Mouse (Mus musculus) layer of hippocampus, postnatal 36 days (tissue): ENCODE results near the gene Pard3b. TPM values are rescaled to one million over a fixed set of nuclear protein-coding genes. Genes with fewer than 3 reads are reported as not detected.
A peak's percentile ranks its signal among the peaks of the same experiment; 100 is the strongest.

Source experiments
- DNase-seq, 2 experiments: peaks; one replicate each; pipeline ENCODE4 v3.0.0; 2022
- total RNA-seq, 2 experiments: library from RNA; stranded (reverse); gene quantifications; 2 replicates each; pipeline ENCODE4 v1.2.3; 2021

Gene Pard3b
- total RNA-seq, 2 experiments from 2014 or later, result 5.7 to 6.1 TPM

- DNase-seq, result no peak
Measured at GRCm38 (mm10) chr1:62646812-62647211, 1008.2 kb downstream of the Pard3b start.

- DNase-seq, result no peak
Measured at GRCm38 (mm10) chr1:62648116-62648515, 1009.5 kb downstream of the Pard3b start.

GRCm38 (mm10) chr1:62648591-62648990 is 1010.0 kb downstream of the Pard3b start:
- DNase-seq, result no peak

- DNase-seq, result no peak
Measured at GRCm38 (mm10) chr1:62650491-62650890, 1011.9 kb downstream of the Pard3b start.

GRCm38 (mm10) chr1:62654436-62654835 is 1015.8 kb downstream of the Pard3b start:
- no peak for DNase-seq

GRCm38 (mm10) chr1:62664960-62665645 is 1026.5 kb downstream of the Pard3b start:
- DNase-seq, result no peak

GRCm38 (mm10) chr1:62665771-62666730 is 1027.4 kb downstream of the Pard3b start:
- no peak for DNase-seq

- DNase-seq, result no peak
Measured at GRCm38 (mm10) chr1:62666780-62667179, 1028.2 kb downstream of the Pard3b start.

- no peak for DNase-seq
Measured at GRCm38 (mm10) chr1:62678611-62679344, 1040.2 kb downstream of the Pard3b start.

- no peak for DNase-seq
Measured at GRCm38 (mm10) chr1:62679466-62679865, 1040.8 kb downstream of the Pard3b start.

- no peak for DNase-seq
Measured at GRCm38 (mm10) chr1:62682456-62683385, 1044.1 kb downstream of the Pard3b start.

- no peak for DNase-seq
Measured at GRCm38 (mm10) chr1:62683498-62683897, 1044.9 kb downstream of the Pard3b start.

GRCm38 (mm10) chr1:62687511-62687910 is 1048.9 kb downstream of the Pard3b start:
- DNase-seq, result peak; percentile 55 to 62

GRCm38 (mm10) chr1:62691175-62691574 is 1052.6 kb downstream of the Pard3b start:
- no peak for DNase-seq
